Mouse (Mus musculus) spleen, embryonic (tissue): ENCODE data around the gene Pccb.

Source experiments
- CTCF ChIA-PET: fragments of 350-600 bp; sonication (Branson Sonifier 250); formaldehyde crosslinking; loops from one replicate; lab custom pipeline; 2022; lab: Charles Lee

The Pccb gene

GRCm38 (mm10) chr9:101045710-101046338 is 11.1 kb upstream of the Pccb start:
- CTCF ChIA-PET = no interaction called here

- CTCF ChIA-PET = no interaction called here
Observed at GRCm38 (mm10) chr9:101042249-101042648, 7.6 kb upstream of the Pccb start.

GRCm38 (mm10) chr9:101041508-101041907 is 6.8 kb upstream of the Pccb start:
- CTCF ChIA-PET = no interaction called here

GRCm38 (mm10) chr9:101038634-101039033 is 3.9 kb upstream of the Pccb start:
- CTCF ChIA-PET = no interaction called here

GRCm38 (mm10) chr9:101037396-101037795 is 2.7 kb upstream of the Pccb start:
- CTCF ChIA-PET = no interaction called here

GRCm38 (mm10) chr9:101036876-101037275 is 2.2 kb upstream of the Pccb start:
- CTCF ChIA-PET = no interaction called here

DNA sequence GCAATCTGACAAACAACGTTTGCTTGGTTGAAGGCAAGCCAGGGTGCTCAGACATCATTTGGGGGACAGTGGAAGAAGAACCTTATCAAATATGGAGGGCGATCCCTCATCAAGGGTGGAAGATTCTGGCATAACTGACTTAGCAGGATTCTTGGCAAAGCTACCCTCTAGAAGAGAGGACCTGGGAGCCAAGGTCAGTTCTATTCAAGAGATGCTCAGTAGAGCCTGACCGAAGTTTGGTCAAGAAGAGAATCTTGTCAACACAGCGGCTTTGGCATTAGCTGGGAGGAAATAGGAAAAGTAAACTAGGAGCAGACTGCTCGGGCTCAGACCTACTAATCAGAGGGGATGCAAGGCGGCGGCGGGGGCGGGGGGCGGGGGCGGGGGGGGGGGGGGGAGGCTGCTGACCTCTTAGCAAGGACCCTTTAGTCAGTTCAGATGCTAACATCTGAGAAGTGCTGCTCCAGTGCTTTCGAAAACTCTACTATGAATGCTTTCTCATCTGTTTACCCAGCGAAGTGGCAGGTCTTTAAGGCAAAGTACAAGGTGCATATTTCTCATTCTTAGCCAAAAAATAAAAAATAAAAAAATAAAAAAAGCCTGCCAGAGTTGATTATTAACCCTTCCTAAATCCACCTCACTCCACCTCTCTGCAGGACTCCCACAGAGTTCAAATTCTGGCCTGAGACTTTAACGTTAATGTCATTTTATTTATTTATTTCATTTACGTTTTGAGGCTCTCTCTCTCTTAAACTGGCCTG is 1.3 kb upstream of the Pccb start:
- CTCF ChIA-PET = no interaction called here

- CTCF ChIA-PET = no interaction called here
Observed at GRCm38 (mm10) chr9:101033761-101034447, 794 bp downstream of the Pccb start.

- CTCF ChIA-PET = no interaction called here
Observed at GRCm38 (mm10) chr9:101018768-101019167, 15.9 kb downstream of the Pccb start.

DNA sequence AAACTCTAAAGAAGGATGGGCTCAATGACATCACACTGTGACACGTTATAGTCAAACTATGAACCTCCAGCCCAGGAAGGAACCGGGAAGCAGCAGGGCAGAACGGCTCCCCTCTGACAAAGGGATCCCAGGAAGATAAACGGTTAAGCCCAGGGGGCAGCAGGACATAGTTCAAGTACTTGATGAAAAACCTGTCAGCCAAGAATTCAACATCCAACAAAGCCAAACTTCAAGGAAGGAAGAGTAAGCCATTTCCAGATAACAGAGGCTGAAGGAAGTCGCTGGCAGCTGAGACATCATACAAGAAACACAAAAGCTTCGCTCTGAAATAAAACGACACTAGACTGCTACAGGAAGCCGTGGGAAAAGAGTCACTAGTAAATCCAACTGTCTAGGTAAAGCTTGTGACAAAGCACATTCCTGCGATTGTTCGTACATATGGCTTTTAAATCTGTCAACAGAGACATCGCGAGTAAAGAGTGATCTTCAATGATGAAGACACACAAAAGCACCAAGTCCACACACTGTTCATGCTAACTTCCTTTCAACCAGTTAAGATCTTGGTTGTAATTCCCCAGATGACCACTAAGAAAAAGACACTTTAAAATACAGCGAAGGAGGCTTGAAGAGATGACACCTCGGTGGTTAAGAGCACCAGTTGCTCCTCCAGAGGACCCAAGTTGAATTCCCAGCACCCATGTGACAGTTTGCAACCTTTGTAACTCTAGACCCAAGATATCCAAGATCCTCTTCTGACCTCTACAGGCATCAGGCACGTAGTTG is 16.8 kb downstream of the Pccb start:
- CTCF ChIA-PET = no interaction called here

DNA sequence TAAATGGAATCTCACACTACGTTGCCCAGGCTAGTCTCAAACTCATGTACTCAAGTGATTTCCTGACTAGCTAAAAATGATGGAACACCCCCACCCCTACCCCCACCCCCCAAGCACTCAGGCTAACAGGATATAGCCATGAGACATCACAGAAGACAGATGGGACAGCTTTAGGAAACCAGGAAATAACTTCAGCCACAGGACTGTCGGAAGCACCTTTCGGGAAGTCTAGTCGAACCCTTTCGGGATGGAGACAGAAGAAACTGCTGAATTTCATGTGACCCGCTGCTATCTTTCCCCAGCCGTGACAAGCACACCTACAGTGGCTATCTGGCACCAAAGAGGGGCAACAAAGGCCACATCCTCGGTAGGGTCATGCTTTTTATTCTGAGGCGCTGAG is 19.4 kb downstream of the Pccb start:
- CTCF ChIA-PET = no interaction called here

DNA sequence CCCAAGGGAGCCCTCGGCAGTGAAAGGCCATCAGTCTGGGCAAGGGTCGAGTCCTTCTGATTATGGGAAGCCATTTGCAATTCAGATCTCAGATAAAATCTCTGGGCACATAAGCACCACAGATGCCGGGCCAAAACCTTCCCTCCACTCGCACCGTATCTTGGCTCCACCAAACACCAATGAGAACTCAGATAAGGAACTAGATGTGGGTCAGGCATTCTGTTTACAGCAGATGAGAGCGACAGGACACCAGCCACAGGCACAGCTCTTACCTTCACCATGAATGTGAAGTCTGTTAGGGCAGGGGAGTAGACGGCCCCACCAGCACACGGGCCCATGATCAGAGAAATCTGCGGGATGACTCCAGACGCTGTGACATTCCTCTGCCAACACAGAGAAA is 22.3 kb downstream of the Pccb start:
- CTCF ChIA-PET = interaction anchor here (0.6 kb wide), 1 partner anchor 55 kb away, joined by 4 read pairs; no protein-coding TSS in a partner anchor

GRCm38 (mm10) chr9:101005866-101006265 is 28.8 kb downstream of the Pccb start:
- CTCF ChIA-PET = no interaction called here

DNA sequence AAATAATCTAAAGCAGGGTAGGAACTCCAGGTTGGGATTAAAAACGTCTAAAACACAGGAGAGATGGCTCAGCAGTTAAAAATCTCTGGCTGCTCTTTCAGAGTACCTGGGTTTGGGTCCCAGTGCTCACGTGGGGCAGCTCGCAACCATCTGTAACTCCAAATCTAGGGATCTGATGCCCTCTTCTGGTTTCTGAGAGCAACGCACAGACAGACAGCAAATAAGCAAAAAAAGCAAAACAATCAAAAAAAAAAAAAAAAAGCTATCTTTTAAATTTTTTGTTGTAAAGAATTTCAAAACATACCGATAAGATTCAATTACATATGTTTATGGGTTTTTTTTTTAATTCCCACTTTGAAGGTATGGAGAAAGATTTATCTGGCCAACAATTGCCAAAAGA is 31.4 kb downstream of the Pccb start:
- CTCF ChIA-PET = no interaction called here

GRCm38 (mm10) chr9:101002841-101003240 is 31.9 kb downstream of the Pccb start:
- CTCF ChIA-PET = no interaction called here

DNA sequence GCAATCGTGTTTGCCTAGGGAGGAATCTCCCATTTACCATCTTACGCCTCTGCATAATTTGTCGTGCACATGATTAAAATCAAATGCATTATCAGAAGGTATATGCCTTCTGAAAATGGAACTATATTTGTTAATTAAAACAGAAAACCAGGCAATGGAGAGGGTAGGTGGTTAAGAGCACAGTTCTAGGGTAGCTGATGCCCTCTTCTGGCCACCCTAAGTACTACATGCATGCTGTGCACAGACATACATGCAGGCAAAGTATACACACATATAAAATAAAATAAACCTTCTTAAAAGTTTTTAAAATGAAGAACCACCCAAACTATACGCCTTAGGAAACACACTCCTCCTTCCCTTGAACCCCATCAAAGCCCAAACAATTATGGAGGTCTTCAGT is 32.6 kb downstream of the Pccb start:
- CTCF ChIA-PET = interaction anchor here (0.7 kb wide), 1 partner anchor 121 kb away, joined by 3 read pairs; no protein-coding TSS in a partner anchor

- CTCF ChIA-PET = no interaction called here
Observed at GRCm38 (mm10) chr9:100997138-100997537, 37.6 kb downstream of the Pccb start.

DNA sequence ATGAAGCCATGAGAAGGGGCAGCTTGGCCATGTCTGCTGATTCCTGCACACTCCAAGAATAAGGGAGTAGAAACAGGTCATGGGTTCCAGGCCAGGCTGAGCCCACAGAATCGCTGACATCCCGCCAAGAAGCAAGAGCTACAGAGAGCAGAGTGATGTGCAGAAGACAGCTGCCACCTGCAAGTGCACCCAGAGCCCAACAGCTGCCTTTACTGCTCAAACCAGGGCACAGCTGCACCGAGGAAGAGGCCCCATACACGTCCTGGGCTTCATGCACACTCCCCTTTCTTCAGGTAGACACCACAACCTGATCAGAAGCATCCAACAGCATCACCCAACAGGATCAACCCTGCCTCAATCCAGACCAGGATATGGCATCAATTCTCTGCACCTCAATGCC is 40.8 kb downstream of the Pccb start:
- CTCF ChIA-PET = no interaction called here

GRCm38 (mm10) chr9:100992191-100992590 is 42.5 kb downstream of the Pccb start:
- CTCF ChIA-PET = no interaction called here

- CTCF ChIA-PET = no interaction called here
Observed at GRCm38 (mm10) chr9:100991321-100991720, 43.4 kb downstream of the Pccb start.

DNA sequence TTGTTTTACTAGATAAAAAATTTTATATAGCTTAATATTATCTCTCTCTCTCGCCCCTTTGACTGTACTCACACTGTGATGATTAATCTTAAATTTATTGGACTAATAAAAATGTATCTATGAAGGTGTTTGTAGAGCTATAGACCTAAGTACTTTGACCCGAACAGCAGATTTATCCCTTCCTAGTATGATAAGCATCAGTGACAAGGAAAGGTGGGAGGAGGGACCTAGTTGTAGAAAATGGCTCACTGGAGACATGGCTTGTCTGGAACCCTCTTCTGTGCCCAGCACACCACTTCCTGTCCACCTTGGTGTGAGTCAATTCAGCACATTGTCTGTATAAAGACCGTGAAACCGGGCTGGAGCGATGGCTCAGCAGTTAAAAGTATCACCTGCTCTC is 44.1 kb downstream of the Pccb start:
- CTCF ChIA-PET = no interaction called here

DNA sequence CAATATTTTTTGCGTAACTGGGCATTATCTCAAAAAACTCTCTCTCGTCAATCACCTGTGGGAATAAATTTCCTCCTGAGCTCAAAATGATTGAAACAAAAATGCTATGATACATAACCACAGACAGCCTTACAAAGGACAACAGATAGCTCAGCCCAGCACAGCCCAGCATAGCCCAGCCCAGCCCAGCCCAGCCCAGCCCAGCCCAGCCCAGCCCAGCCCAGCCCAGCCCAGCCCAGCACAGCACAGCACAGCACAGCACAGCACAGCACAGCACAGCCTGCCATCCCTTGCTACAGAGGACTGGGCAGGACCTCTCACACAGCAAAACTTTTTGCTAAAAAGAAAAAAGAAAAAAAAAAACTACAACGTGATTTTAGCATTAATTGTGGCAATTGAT is 46.8 kb downstream of the Pccb start:
- CTCF ChIA-PET = interaction anchor here (0.7 kb wide), 2 partner anchors 68 to 192 kb away, joined by 3 read pairs; no protein-coding TSS in a partner anchor
